Mouse (Mus musculus) kidney, embryonic 14.5 days (tissue): ENCODE measurements around the gene Ttll5. TPM values are rescaled to one million over a fixed set of nuclear protein-coding genes. Genes with fewer than 3 reads are reported as not detected.

ENCODE experiments used
- ATAC-seq: fragments of 200-750 bp; cut with Nextera tagmentation; 2 replicates; pipeline ENCODE4 v1.8.0; 2017; ENCODE audit warnings: moderate number of reproducible peaks, mild to moderate bottlenecking, moderate TSS enrichment, moderate library complexity; ENCODE audit not compliant: low FRiP score, low TSS enrichment
- H3K27ac ChIP-seq: fragments of 300-500 bp; sonication (generic); 2 replicates; pipeline ENCODE4 v1.5.1; 2014; ENCODE audit warnings: low read depth, mild to moderate bottlenecking, low read length, moderate library complexity, mixed read lengths
- H3K27me3 ChIP-seq: fragments of 300-500 bp; sonication (generic); 2 replicates; pipeline ENCODE4 v1.6.1; 2014; ENCODE audit warnings: mild to moderate bottlenecking, low read length; ENCODE audit not compliant: control insufficient read depth, insufficient read depth
- H3K36me3 ChIP-seq: fragments of 300-500 bp; sonication (generic); 2 replicates; pipeline ENCODE4 v1.6.1; 2014; ENCODE audit warnings: low read length, mixed read lengths; ENCODE audit not compliant: control insufficient read depth, insufficient read depth
- H3K4me1 ChIP-seq: fragments of 300-500 bp; sonication (generic); 2 replicates; pipeline ENCODE4 v1.6.1; 2014; ENCODE audit warnings: low read length, mixed read lengths; ENCODE audit not compliant: control insufficient read depth, insufficient read depth
- H3K4me2 ChIP-seq: fragments of 300-500 bp; sonication (generic); replicated peaks from 2 replicates; pipeline ENCODE4 v1.6.1; 2014; ENCODE audit warnings: low read depth, mild to moderate bottlenecking, low read length
- H3K4me3 ChIP-seq: fragments of 300-500 bp; sonication (generic); 2 replicates; pipeline ENCODE4 v1.5.1; 2014; ENCODE audit warnings: mild to moderate bottlenecking, low read length
- H3K9ac ChIP-seq: fragments of 300-500 bp; sonication (generic); 2 replicates; pipeline ENCODE4 v1.6.1; 2014; ENCODE audit warnings: low read depth, mild to moderate bottlenecking, low read length, moderate library complexity
- H3K9me3 ChIP-seq: fragments of 300-500 bp; sonication (generic); 2 replicates; pipeline ENCODE4 v1.6.1; 2016; ENCODE audit warnings: low read length; ENCODE audit not compliant: control insufficient read depth
- WGBS: fragments of 180-500 bp; shearing (Covaris S2); extraction: QIAGEN DNeasy Blood & Tissue Kit; methylation state at CpG from one replicate; pipeline ENCODE4 v1.1.7; 2014; 5-methylcytosine and 5-hydroxymethylcytosine counted together
- polyA plus RNA-seq: library from polyadenylated mRNA; unstranded; fragments of >200 nt; fragmentation: Nextera tagmentation; extraction: Ambion mirVana; gene quantifications from 2 replicates; pipeline ENCODE4 v1.2.1, GENCODE M21; 2014

Ttll5 gene
- polyA plus RNA-seq, 1 experiment from 2014 or later: 17.0 TPM

DNA sequence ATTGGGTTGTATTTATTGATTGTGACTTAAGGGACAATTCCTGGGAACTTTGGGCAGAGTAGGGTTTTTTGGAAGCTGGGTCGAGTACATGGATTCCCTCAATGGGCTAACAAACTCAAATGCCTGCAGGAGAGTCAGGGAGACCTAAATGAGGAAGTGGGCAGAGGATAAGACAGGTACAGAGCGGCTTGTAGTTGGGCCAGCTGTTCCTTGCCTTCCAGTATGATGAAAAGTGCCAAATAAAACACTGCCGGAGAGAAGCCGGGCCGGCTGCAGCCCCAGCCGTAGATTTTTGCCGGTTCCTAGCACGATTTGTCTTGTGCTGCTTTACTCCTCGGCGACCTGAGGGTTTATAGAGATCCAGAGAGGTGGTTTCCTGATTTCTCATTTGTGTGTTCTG, 104.1 kb downstream of the Ttll5 start:
- Histone ChIP-seq H3K4me2 (no peak overlapping the region), H3K4me1 (no peaks in the 10 kb centered on the region), H3K9ac (no peak overlapping the region), H3K4me3 (no peak overlapping the region), H3K27ac (no peak overlapping the region), H3K36me3 (peaks cover 5% of the 10 kb centered on the region), H3K9me3 (no peaks in the 10 kb centered on the region), H3K27me3 (no peaks in the 10 kb centered on the region)
- ATAC-seq: no peak
- WGBS: 79% methylated on average over 10 of the region's 10 CpGs

DNA sequence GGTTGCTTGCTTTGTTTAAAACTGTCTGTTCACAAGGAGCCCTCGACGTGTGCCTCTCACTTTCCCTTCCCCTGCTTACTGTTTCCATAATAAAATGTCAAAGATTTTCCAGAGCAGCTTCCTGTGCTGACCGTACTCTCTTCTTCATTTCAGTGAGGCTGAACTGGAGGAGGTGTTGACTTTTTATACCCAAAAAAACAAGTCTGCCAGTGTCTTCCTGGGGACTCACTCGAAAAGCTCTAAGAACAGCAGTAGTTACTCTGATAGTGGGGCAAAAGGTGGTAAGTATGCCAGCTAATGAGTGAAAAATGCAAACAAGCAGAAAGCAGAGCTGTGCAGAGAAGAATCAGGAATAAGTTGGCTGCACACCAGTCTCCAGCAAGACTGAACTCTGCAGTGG, 105.3 kb downstream of the Ttll5 start:
- Histone ChIP-seq H3K27me3 (no peaks in the 10 kb centered on the region), H3K9ac (no peak overlapping the region), H3K4me3 (no peak overlapping the region), H3K27ac (no peak overlapping the region), H3K36me3 (peaks cover 9% of the 10 kb centered on the region), H3K4me2 (no peak overlapping the region), H3K9me3 (no peaks in the 10 kb centered on the region), H3K4me1 (no peaks in the 10 kb centered on the region)
- 46% methylated on average over 4 of the region's 4 CpGs for WGBS
- ATAC-seq: no peak

GRCm38 (mm10) chr12:85930713-85931112, 106.3 kb downstream of the Ttll5 start:
- H3K4me3 ChIP-seq: no peak overlapping the region
- H3K27me3 ChIP-seq: no peaks in the 10 kb centered on the region
- peaks cover 9% of the 10 kb centered on the region for H3K36me3 ChIP-seq
- no peak overlapping the region for H3K9ac ChIP-seq
- H3K4me1 ChIP-seq: no peaks in the 10 kb centered on the region
- ATAC-seq: no peak
- WGBS: 76% methylated on average over 3 of the region's 3 CpGs
- H3K9me3 ChIP-seq: no peaks in the 10 kb centered on the region
- no peak overlapping the region for H3K27ac ChIP-seq
- H3K4me2 ChIP-seq: no peak overlapping the region

GRCm38 (mm10) chr12:85933241-85933640, 108.8 kb downstream of the Ttll5 start:
- Histone ChIP-seq H3K4me2 (no peak overlapping the region), H3K27ac (no peak overlapping the region), H3K9me3 (no peaks in the 10 kb centered on the region), H3K4me3 (no peak overlapping the region), H3K4me1 (no peaks in the 10 kb centered on the region), H3K36me3 (peaks cover 9% of the 10 kb centered on the region), H3K27me3 (no peaks in the 10 kb centered on the region), H3K9ac (no peak overlapping the region)
- no peak for ATAC-seq
- 89% methylated on average over 10 of the region's 10 CpGs for WGBS

GRCm38 (mm10) chr12:85937384-85937783, 112.9 kb downstream of the Ttll5 start:
- no peak overlapping the region for H3K27ac ChIP-seq
- WGBS: 85% methylated on average over 5 of the region's 5 CpGs

GRCm38 (mm10) chr12:85943456-85943855, 119.0 kb downstream of the Ttll5 start:
- Histone ChIP-seq H3K36me3 (no peaks in the 10 kb centered on the region), H3K9me3 (no peaks in the 10 kb centered on the region), H3K4me2 (no peak overlapping the region; the same call in 1 of the 2 replicates), H3K4me1 (peaks cover 7% of the 10 kb centered on the region; the same call in 1 of the 2 replicates), H3K27me3 (no peaks in the 10 kb centered on the region), H3K27ac (peak overlapping the region; percentile 13; the same call in 1 of the 2 replicates), H3K4me3 (no peak overlapping the region), H3K9ac (no peak overlapping the region)
- WGBS: 20% methylated on average over 10 of the region's 10 CpGs
- peak; percentile 87 for ATAC-seq

More at GRCm38 (mm10) chr12:85937384-85937783, 112.9 kb downstream of the Ttll5 start:
- peaks cover 9% of the 10 kb centered on the region for H3K36me3 ChIP-seq
- no peak for ATAC-seq
- H3K4me3 ChIP-seq: no peak overlapping the region
- H3K4me2 ChIP-seq: no peak overlapping the region
- no peaks in the 10 kb centered on the region for H3K27me3 ChIP-seq
- H3K9ac ChIP-seq: no peak overlapping the region
- no peaks in the 10 kb centered on the region for H3K4me1 ChIP-seq
- H3K9me3 ChIP-seq: no peaks in the 10 kb centered on the region

DNA sequence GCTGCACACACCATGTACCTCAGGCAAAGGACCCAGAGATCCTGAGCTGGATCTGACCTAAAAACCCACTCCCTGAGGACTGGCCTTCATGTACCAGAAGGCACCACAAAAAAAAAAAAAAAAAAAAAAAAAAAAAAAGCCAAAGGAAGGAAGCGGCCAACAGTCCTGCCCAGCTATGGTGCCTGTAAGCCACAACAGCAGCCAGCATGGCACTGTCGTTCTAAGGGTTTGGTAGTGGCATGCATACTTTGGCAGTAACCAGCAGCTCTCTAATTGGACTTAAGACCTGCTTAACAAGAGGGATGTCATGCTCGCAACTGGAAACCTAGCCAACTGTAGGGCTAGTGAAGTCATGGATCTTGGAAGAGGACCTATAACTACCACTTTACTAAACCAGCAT, 120.0 kb downstream of the Ttll5 start:
- no peak for ATAC-seq
- Histone ChIP-seq H3K4me1 (peaks cover 7% of the 10 kb centered on the region; the same call in 1 of the 2 replicates), H3K27ac (no peak overlapping the region), H3K9me3 (no peaks in the 10 kb centered on the region), H3K9ac (no peak overlapping the region), H3K4me2 (no peak overlapping the region), H3K4me3 (no peak overlapping the region), H3K27me3 (no peaks in the 10 kb centered on the region), H3K36me3 (no peaks in the 10 kb centered on the region)
- WGBS: 93% methylated on average over 3 of the region's 3 CpGs

GRCm38 (mm10) chr12:85947161-85947560, 122.7 kb downstream of the Ttll5 start:
- H3K9me3 ChIP-seq: no peaks in the 10 kb centered on the region
- H3K27me3 ChIP-seq: no peaks in the 10 kb centered on the region
- H3K9ac ChIP-seq: no peak overlapping the region
- no peak overlapping the region for H3K4me2 ChIP-seq
- no peaks in the 10 kb centered on the region for H3K36me3 ChIP-seq
- H3K27ac ChIP-seq: no peak overlapping the region
- WGBS: 92% methylated on average over 4 of the region's 4 CpGs
- peaks cover 7% of the 10 kb centered on the region; the same call in 1 of the 2 replicates for H3K4me1 ChIP-seq
- H3K4me3 ChIP-seq: no peak overlapping the region
- ATAC-seq: no peak

DNA sequence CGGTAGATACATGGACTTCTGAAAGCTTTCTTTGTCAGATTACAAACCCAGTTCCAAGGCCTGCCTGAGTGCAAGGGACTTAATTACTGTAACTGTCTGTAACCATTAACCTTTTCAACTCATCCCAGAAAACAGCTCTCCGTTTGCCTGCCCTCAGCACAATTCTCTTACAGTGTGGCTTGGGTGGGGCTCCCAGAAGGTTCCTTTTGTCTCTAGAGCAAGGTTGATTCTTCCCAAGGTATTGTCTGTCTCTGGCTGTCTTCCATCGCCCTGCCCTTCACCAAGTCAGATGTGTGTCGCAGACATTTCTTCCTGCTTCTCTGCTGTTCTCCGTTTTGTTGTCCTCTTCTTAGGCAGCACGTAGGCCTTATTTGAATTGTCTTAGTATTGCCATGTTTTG, 125.2 kb downstream of the Ttll5 start:
- no peaks in the 10 kb centered on the region for H3K9me3 ChIP-seq
- no peaks in the 10 kb centered on the region for H3K27me3 ChIP-seq
- H3K4me2 ChIP-seq: no peak overlapping the region
- no peak overlapping the region for H3K27ac ChIP-seq
- H3K4me1 ChIP-seq: no peaks in the 10 kb centered on the region
- no peak for ATAC-seq
- H3K4me3 ChIP-seq: no peak overlapping the region
- H3K36me3 ChIP-seq: no peaks in the 10 kb centered on the region
- H3K9ac ChIP-seq: no peak overlapping the region
- WGBS: 82% methylated on average over 6 of the region's 6 CpGs
